Mouse (Mus musculus) bone marrow macrophage, adult 2 months (primary cell): ENCODE measurements at regions not wholly inside any gene's neighbourhood (a gene's known extent, or its start where the extent isn't known, plus 50 kb on each side); places are given as distances from the start of the nearest gene placed in this dataset.

Experiments
- CTCF ChIP-seq: IDR thresholded peaks from 2 replicates; pipeline ENCODE4 v1.5.1; 2012; ENCODE audit warnings: low read depth, mild to moderate bottlenecking, low read length, moderate library complexity
- POLR2A ChIP-seq: IDR thresholded peaks from 2 replicates; pipeline ENCODE4 v1.6.1; 2012; ENCODE audit warnings: mild to moderate bottlenecking, low read depth, low read length, borderline replicate concordance

DNA sequence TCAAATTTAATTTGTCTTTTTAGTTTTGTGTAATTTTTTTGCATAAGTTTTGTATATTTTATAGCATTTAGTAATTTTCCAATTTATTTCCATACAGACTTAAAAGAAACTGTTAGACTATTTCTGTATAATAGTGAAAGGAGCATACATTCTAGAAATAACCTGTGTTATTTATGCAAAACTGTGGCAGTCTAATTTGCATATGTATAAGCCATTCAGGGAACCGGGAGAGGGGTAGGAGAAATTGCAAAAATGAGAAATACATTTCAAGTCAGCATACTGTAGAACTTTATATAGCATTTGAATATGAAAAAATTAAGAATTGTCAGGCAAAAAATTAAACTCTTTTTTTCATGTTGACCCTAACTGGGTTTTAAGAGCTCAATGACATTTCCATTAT, 364.3 kb downstream of the Lmo7 start:
- TF ChIP-seq CTCF (no peak), POLR2A (no peak)
